Mouse (Mus musculus): ENCODE measurements around the gene Caprin2. TPM values are rescaled to one million over a fixed set of nuclear protein-coding genes. Genes with fewer than 3 reads are reported as not detected.
A peak's percentile ranks its signal among the peaks of the same experiment; 100 is the strongest.

Caprin2 gene
- polyA plus RNA-seq, 1 experiment from 2014 or later: 9.1 TPM

- peak overlapping the region; percentile 89 for H3K4me2 ChIP-seq (ENCODE audit: low read depth, low read length)
- no peaks in the 10 kb centered on the region for H3K27me3 ChIP-seq (ENCODE audit: control insufficient read depth, insufficient read depth, low read length)
- ATAC-seq (ENCODE audit: low read depth): no peak
- H3K27ac ChIP-seq (ENCODE audit: low read depth, low read length): no peak overlapping the region
- H3K4me1 ChIP-seq (ENCODE audit: control insufficient read depth, insufficient read depth, low read length): peaks cover 10% of the 10 kb centered on the region; the same call in 1 of the 2 replicates
- peak overlapping the region; percentile 70 for H3K9ac ChIP-seq (replicated peaks; ENCODE audit: low read depth, low read length)
- peak overlapping the region; percentile 82 for H3K4me3 ChIP-seq (ENCODE audit: low read depth, low read length)
- H3K36me3 ChIP-seq (ENCODE audit: control insufficient read depth, insufficient read depth, low read length): no peaks in the 10 kb centered on the region
- 0% methylated on average over 3 of the region's 3 CpGs for WGBS
- no peaks in the 10 kb centered on the region for H3K9me3 ChIP-seq (ENCODE audit: control insufficient read depth, low read length)
Observed at GRCm38 (mm10) chr6:148830355-148830747, 65.7 kb downstream of the Caprin2 start.

DNA sequence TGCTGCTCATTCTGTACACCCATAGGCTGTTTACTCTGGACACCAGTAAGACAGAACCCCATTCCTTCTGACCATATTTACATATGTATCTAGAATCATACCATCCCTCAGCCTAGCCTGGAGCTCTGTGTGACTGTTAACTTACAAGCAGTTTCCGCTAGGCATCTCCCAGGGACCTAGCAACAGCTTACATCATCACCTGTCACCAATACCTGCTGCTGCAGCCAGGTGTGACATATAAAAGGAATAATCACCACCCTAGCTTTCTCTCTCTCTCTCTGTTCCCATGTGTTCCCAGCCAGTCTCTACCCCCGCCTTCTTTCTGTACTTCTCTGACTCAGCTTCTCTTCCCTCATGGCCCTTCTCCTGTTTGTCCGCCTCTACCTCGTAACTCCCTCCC, 69.9 kb downstream of the Caprin2 start:
- ATAC-seq (ENCODE audit: low read depth): no peak

GRCm38 (mm10) chr6:148818624-148819343, 77.3 kb downstream of the Caprin2 start:
- H3K4me1 ChIP-seq (ENCODE audit: control insufficient read depth, insufficient read depth, low read length): no peaks in the 10 kb centered on the region
- H3K9ac ChIP-seq (replicated peaks; ENCODE audit: low read depth, low read length): no peak overlapping the region
- H3K27me3 ChIP-seq (ENCODE audit: control insufficient read depth, insufficient read depth, low read length): no peaks in the 10 kb centered on the region
- no peak overlapping the region for H3K4me2 ChIP-seq (ENCODE audit: low read depth, low read length)
- ATAC-seq (ENCODE audit: low read depth): no peak
- 83% methylated on average over 4 of the region's 4 CpGs for whole genome bisulfite sequencing
- no peak overlapping the region for H3K4me3 ChIP-seq (ENCODE audit: low read depth, low read length)
- no peaks in the 10 kb centered on the region for H3K9me3 ChIP-seq (ENCODE audit: control insufficient read depth, low read length)
- peaks cover 33% of the 10 kb centered on the region for H3K36me3 ChIP-seq (ENCODE audit: control insufficient read depth, insufficient read depth, low read length)
- H3K27ac ChIP-seq (ENCODE audit: low read depth, low read length): no peak overlapping the region

More for the DNA sequence above, 69.9 kb downstream of the Caprin2 start:
- Histone ChIP-seq H3K4me3 (ENCODE audit: low read depth, low read length) (no peak overlapping the region), H3K4me1 (ENCODE audit: control insufficient read depth, insufficient read depth, low read length) (peaks cover 10% of the 10 kb centered on the region; the same call in 1 of the 2 replicates), H3K27me3 (ENCODE audit: control insufficient read depth, insufficient read depth, low read length) (no peaks in the 10 kb centered on the region), H3K9ac (replicated peaks; ENCODE audit: low read depth, low read length) (no peak overlapping the region), H3K36me3 (ENCODE audit: control insufficient read depth, insufficient read depth, low read length) (0 out of 2 replicates have a peak, but pooled peaks cover 3% of the 10 kb centered on the region), H3K4me2 (ENCODE audit: low read depth, low read length) (no peak overlapping the region), H3K27ac (ENCODE audit: low read depth, low read length) (no peak overlapping the region), H3K9me3 (ENCODE audit: control insufficient read depth, low read length) (no peaks in the 10 kb centered on the region)
- 84% methylated on average over 3 of the region's 4 CpGs for WGBS

GRCm38 (mm10) chr6:148816751-148817150, 79.3 kb downstream of the Caprin2 start:
- no peaks in the 10 kb centered on the region for H3K9me3 ChIP-seq (ENCODE audit: control insufficient read depth, low read length)
- no peak for ATAC-seq (ENCODE audit: low read depth)
- H3K4me2 ChIP-seq (ENCODE audit: low read depth, low read length): no peak overlapping the region
- H3K4me3 ChIP-seq (ENCODE audit: low read depth, low read length): no peak overlapping the region
- H3K9ac ChIP-seq (replicated peaks; ENCODE audit: low read depth, low read length): no peak overlapping the region
- no peaks in the 10 kb centered on the region for H3K4me1 ChIP-seq (ENCODE audit: control insufficient read depth, insufficient read depth, low read length)
- WGBS: 91% methylated on average over 5 of the region's 5 CpGs
- no peaks in the 10 kb centered on the region for H3K27me3 ChIP-seq (ENCODE audit: control insufficient read depth, insufficient read depth, low read length)
- no peak overlapping the region for H3K27ac ChIP-seq (ENCODE audit: low read depth, low read length)
- H3K36me3 ChIP-seq (ENCODE audit: control insufficient read depth, insufficient read depth, low read length): peaks cover 36% of the 10 kb centered on the region

DNA sequence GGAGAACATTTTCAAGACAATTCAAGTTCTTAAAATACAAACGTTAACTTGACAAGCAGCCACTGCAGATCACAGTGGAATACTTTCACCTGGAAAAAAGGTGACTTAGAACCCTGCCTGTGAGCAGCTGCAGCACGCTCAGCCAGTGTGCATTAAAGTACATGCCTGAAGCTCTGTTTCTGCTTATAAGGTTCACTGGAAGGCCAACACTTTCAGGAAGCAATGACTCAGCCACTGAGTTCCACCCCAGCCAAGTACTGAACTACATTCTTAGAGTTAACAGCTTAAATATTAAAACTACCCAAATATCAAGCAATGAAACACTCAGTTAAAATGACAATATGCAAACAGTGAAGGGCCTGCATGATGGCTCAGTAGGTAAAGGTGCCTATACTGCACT, 84.9 kb downstream of the Caprin2 start:
- ATAC-seq (ENCODE audit: low read depth): no peak
- H3K36me3 ChIP-seq (ENCODE audit: control insufficient read depth, insufficient read depth, low read length): peaks cover 35% of the 10 kb centered on the region
- H3K9ac ChIP-seq (replicated peaks; ENCODE audit: low read depth, low read length): no peak overlapping the region
- no peaks in the 10 kb centered on the region for H3K27me3 ChIP-seq (ENCODE audit: control insufficient read depth, insufficient read depth, low read length)
- no peak overlapping the region for H3K4me2 ChIP-seq (ENCODE audit: low read depth, low read length)
- no peaks in the 10 kb centered on the region for H3K9me3 ChIP-seq (ENCODE audit: control insufficient read depth, low read length)
- 89% methylated on average over 2 of the region's 2 CpGs for WGBS
- no peaks in the 10 kb centered on the region for H3K4me1 ChIP-seq (ENCODE audit: control insufficient read depth, insufficient read depth, low read length)
- H3K4me3 ChIP-seq (ENCODE audit: low read depth, low read length): no peak overlapping the region
- no peak overlapping the region for H3K27ac ChIP-seq (ENCODE audit: low read depth, low read length)

- H3K27ac ChIP-seq (ENCODE audit: low read depth, low read length): no peak overlapping the region
- no peaks in the 10 kb centered on the region for H3K9me3 ChIP-seq (ENCODE audit: control insufficient read depth, low read length)
- no peak overlapping the region for H3K4me3 ChIP-seq (ENCODE audit: low read depth, low read length)
- peaks cover 28% of the 10 kb centered on the region; the same call in 1 of the 2 replicates for H3K36me3 ChIP-seq (ENCODE audit: control insufficient read depth, insufficient read depth, low read length)
- no peak overlapping the region for H3K4me2 ChIP-seq (ENCODE audit: low read depth, low read length)
- H3K4me1 ChIP-seq (ENCODE audit: control insufficient read depth, insufficient read depth, low read length): no peaks in the 10 kb centered on the region
- WGBS: 79% methylated on average over 4 of the region's 4 CpGs
- H3K9ac ChIP-seq (replicated peaks; ENCODE audit: low read depth, low read length): no peak overlapping the region
- ATAC-seq (ENCODE audit: low read depth): no peak
- H3K27me3 ChIP-seq (ENCODE audit: control insufficient read depth, insufficient read depth, low read length): no peaks in the 10 kb centered on the region
Observed at GRCm38 (mm10) chr6:148799773-148800172, 96.3 kb downstream of the Caprin2 start.

GRCm38 (mm10) chr6:148795145-148795544, 100.9 kb downstream of the Caprin2 start:
- Histone ChIP-seq H3K9me3 (ENCODE audit: control insufficient read depth, low read length) (no peaks in the 10 kb centered on the region), H3K27ac (ENCODE audit: low read depth, low read length) (no peak overlapping the region), H3K4me2 (ENCODE audit: low read depth, low read length) (no peak overlapping the region), H3K4me1 (ENCODE audit: control insufficient read depth, insufficient read depth, low read length) (no peaks in the 10 kb centered on the region), H3K36me3 (ENCODE audit: control insufficient read depth, insufficient read depth, low read length) (peaks cover 11% of the 10 kb centered on the region; the same call in 1 of the 2 replicates), H3K27me3 (ENCODE audit: control insufficient read depth, insufficient read depth, low read length) (no peaks in the 10 kb centered on the region), H3K9ac (replicated peaks; ENCODE audit: low read depth, low read length) (no peak overlapping the region), H3K4me3 (ENCODE audit: low read depth, low read length) (no peak overlapping the region)
- WGBS: 78% methylated on average over 2 of the region's 2 CpGs
- ATAC-seq (ENCODE audit: low read depth): no peak

Other genes starting within 250 kb of the Caprin2 start
- gene Ipo8, start 64.8 kb downstream of the Caprin2 start, polyA plus RNA-seq (2014; fragmentation: Nextera tagmentation; extraction: Ambion mirVana): 17.2 and 21.2 TPM in 2 replicates
- 35.5 and 56.0 TPM in 2 replicates for gene Sinhcaf, start 50.2 kb upstream of the Caprin2 start, polyA plus RNA-seq (2014; fragmentation: Nextera tagmentation; extraction: Ambion mirVana)
- 23.3 and 32.3 TPM in 2 replicates for gene Dennd5b, start 205.4 kb upstream of the Caprin2 start, polyA plus RNA-seq (2014; fragmentation: Nextera tagmentation; extraction: Ambion mirVana)
- not detected in 2 replicates for gene Gm10203, start 233.9 kb upstream of the Caprin2 start, polyA plus RNA-seq (2014; fragmentation: Nextera tagmentation; extraction: Ambion mirVana)
- gene Etfbkmt, start 243.6 kb upstream of the Caprin2 start, polyA plus RNA-seq (2014; fragmentation: Nextera tagmentation; extraction: Ambion mirVana): 6.2 and 6.7 TPM in 2 replicates

All from neural tube, embryonic 14.5 days (tissue).